Mouse (Mus musculus): ENCODE measurements around the gene Gm12185. TPM values are rescaled to one million over a fixed set of nuclear protein-coding genes. Genes with fewer than 3 reads are reported as not detected.

Gene Gm12185
- polyA plus RNA-seq, 1 experiment from 2014 or later = not detected

DNA sequence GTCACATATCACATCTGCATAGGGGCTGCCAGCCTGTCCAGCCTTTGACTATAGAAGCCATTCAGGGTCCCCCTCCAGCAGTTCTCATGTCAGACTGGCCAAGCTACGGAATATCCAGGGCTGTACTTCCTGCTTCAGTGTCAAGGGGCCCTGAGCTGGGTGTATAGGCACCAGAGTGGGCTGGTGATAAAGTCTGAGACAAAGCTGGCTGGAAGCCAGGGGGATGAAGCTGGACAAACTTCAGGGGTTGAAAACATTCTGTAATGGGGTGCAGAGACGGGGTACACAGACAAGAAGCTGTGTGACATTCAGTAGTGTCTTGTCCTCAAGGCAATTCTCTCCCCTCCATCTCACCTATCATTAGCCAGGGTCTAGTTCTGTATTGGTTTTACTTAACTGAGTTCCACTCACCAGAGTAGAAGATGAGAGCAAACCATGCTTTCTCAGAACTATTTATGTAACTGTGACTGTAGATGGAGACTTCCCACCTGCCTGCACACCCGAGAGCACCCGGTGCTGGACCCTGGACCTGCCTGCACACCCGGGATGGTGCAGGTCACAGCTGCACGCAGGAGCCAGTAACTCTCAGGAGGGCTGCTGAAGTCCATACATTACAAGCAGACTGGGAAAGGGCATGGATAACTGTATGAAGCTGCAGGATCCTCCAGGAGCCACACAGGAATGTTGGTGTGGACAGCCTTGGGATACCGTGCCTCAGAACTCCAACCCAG is 122.5 kb downstream of the Gm12185 start:
- 72% methylated on average over 7 of the region's 7 CpGs for WGBS
- no peak for DNase-seq (ENCODE audit: low spot score)

DNA sequence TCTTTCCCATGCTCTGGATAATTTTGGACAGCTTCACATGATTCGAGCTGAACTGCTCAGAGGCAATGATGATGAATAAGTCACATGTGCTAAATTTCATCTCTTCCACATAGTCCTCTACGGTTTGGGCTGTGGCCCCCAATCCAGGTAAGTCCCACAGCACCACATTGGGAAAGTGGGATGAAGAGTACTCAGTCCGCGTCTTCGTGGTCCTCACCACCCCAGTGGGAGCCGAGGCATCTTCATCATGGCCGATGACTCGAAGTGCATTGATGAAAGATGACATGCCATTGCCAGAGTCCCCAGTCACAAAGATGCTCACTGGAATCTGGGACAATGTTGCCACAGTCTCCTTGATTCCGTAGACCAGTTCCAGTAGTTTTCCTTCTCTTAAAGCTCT is 125.5 kb downstream of the Gm12185 start:
- Histone ChIP-seq H3K36me3 (replicated peaks) (no peaks in the 10 kb centered on the region), H3K27ac (replicated peaks) (no peak overlapping the region), H3K4me3 (no peak overlapping the region), H3K9me3 (no peaks in the 10 kb centered on the region), H3K4me1 (peaks cover 10% of the 10 kb centered on the region), H3K27me3 (replicated peaks; ENCODE audit: low read depth, poor library complexity, severe bottlenecking) (peaks cover 13% of the 10 kb centered on the region)
- WGBS = 92% methylated on average over 9 of the region's 9 CpGs
- no peak for DNase-seq (ENCODE audit: low spot score)

More for the DNA sequence above, 122.5 kb downstream of the Gm12185 start:
- Histone ChIP-seq H3K4me3 (no peak overlapping the region), H3K36me3 (replicated peaks) (no peaks in the 10 kb centered on the region), H3K27ac (replicated peaks) (no peak overlapping the region), H3K27me3 (replicated peaks; ENCODE audit: low read depth, poor library complexity, severe bottlenecking) (peaks cover 31% of the 10 kb centered on the region), H3K4me1 (peaks cover 22% of the 10 kb centered on the region), H3K9me3 (no peaks in the 10 kb centered on the region)

DNA sequence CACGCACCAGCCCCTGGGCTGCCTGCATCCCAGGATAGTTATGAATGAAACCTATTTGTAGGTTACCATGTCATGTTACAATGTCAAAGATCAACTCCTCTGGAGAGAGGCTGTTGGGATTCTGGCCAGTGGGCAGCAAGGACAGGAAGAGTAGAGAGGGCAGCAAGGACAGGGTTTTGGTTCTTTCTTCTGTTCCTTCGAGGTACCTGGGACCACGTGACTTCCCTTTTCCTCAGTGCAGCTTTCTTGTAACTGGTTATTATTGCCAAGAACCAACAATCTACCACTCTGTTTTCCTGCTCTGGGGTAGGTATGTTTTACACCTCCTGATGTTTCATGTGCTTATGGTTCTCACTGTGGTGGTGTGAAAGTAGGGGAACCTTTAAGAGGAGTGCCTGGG is 128.2 kb downstream of the Gm12185 start:
- WGBS = 83% methylated on average over 3 of the region's 3 CpGs
- Histone ChIP-seq H3K4me1 (no peaks in the 10 kb centered on the region), H3K27ac (replicated peaks) (no peak overlapping the region), H3K9me3 (no peaks in the 10 kb centered on the region), H3K36me3 (replicated peaks) (no peaks in the 10 kb centered on the region), H3K4me3 (no peak overlapping the region), H3K27me3 (replicated peaks; ENCODE audit: low read depth, poor library complexity, severe bottlenecking) (no peaks in the 10 kb centered on the region)
- no peak for DNase-seq (ENCODE audit: low spot score)

DNA sequence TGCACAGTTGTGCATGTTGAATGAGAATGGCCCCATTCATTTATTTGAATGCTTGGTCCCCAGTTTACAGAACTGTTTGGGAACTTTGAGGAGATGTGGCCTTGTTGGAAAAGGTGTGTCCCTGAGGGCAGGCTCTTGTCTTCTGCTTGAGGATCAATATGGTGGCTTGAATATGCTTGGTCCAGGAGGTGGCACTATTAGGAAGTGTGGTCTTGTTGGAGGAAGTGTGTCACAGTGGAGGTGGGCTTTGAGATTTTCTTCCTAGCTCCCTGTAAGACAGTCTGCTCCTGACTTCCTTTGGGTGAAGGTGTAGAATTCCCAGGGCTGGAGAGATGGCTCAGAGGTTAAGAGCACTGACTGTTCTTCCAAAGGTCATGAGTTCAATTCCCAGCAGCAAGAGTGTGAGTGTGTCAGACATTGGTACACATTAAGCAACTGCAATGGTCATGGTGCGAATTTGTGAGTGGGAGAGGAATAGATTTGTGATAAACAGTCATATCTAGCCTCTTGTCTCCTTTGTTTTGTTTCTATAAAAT is 129.2 kb downstream of the Gm12185 start:
- no peaks in the 10 kb centered on the region for H3K9me3 ChIP-seq
- H3K36me3 ChIP-seq (replicated peaks) = no peaks in the 10 kb centered on the region
- peaks cover 6% of the 10 kb centered on the region for H3K4me1 ChIP-seq
- H3K27ac ChIP-seq (replicated peaks) = no peak overlapping the region
- peaks cover 7% of the 10 kb centered on the region; the same call in 1 of the 2 replicates for H3K27me3 ChIP-seq (replicated peaks; ENCODE audit: low read depth, poor library complexity, severe bottlenecking)
- DNase-seq (ENCODE audit: low spot score) = no peak
- 78% methylated on average over 1 of the region's 1 CpGs for WGBS
- H3K4me3 ChIP-seq = no peak overlapping the region

DNA sequence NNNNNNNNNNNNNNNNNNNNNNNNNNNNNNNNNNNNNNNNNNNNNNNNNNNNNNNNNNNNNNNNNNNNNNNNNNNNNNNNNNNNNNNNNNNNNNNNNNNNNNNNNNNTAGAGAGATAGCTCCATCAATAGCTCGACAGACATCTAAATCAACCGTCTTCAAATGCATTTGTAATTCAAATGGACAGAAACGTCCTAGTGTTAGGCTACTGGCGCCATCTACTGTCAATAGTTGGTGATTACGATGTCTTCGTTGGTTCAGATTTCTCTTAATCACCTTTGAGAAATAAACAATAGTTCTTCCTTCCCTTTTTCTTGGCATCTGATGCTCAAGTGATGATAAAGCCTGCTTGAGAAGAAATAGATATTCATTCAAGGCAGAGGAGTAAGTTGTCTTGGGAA is 133.0 kb downstream of the Gm12185 start:
- no peak overlapping the region for H3K27ac ChIP-seq (replicated peaks)
- DNase-seq (ENCODE audit: low spot score) = peak; percentile 37
- peaks cover 20% of the 10 kb centered on the region for H3K4me1 ChIP-seq
- H3K9me3 ChIP-seq = no peaks in the 10 kb centered on the region
- H3K4me3 ChIP-seq = peak overlapping the region; percentile 70
- H3K36me3 ChIP-seq (replicated peaks) = no peaks in the 10 kb centered on the region
- WGBS = under 1% methylated on average over 6 of the region's 6 CpGs
- peaks cover 12% of the 10 kb centered on the region for H3K27me3 ChIP-seq (replicated peaks; ENCODE audit: low read depth, poor library complexity, severe bottlenecking)

Other genes starting within 250 kb of the Gm12185 start
- 838 and 844 TPM in 2 replicates for gene Rack1, start 191.9 kb downstream of the Gm12185 start, polyA plus RNA-seq (2016; fragmentation: Nextera tagmentation; extraction: Ambion mirVana)
- gene Trim41, start 174.9 kb downstream of the Gm12185 start, polyA plus RNA-seq (2016; fragmentation: Nextera tagmentation; extraction: Ambion mirVana) = 4.2 and 4.6 TPM in 2 replicates
- 0.14 and 0.16 TPM in 2 replicates for gene Trim7, start 166.1 kb downstream of the Gm12185 start, polyA plus RNA-seq (2016; fragmentation: Nextera tagmentation; extraction: Ambion mirVana)
- 3.0 and 5.7 TPM in 2 replicates for gene Gm12184, start 165.6 kb downstream of the Gm12185 start, polyA plus RNA-seq (2016; fragmentation: Nextera tagmentation; extraction: Ambion mirVana)
- 1.1 TPM in 2 replicates for gene Irgm1, start 120.5 kb downstream of the Gm12185 start, polyA plus RNA-seq (2016; fragmentation: Nextera tagmentation; extraction: Ambion mirVana)
- gene Gm5431, start 90.0 kb downstream of the Gm12185 start, polyA plus RNA-seq (2016; fragmentation: Nextera tagmentation; extraction: Ambion mirVana) = 0.14 TPM in 1 of 2 replicates, not detected in the other
- 1.7 and 1.8 TPM in 2 replicates for gene Psme2b, start 46.0 kb downstream of the Gm12185 start, polyA plus RNA-seq (2016; fragmentation: Nextera tagmentation; extraction: Ambion mirVana)
- gene Olfr56, start 13.3 kb downstream of the Gm12185 start, polyA plus RNA-seq (2016; fragmentation: Nextera tagmentation; extraction: Ambion mirVana) = not detected in 2 replicates
- 0.26 and 0.30 TPM in 2 replicates for gene 9930111J21Rik1, start 12.8 kb downstream of the Gm12185 start, polyA plus RNA-seq (2016; fragmentation: Nextera tagmentation; extraction: Ambion mirVana)
- not detected in 2 replicates for gene Tgtp1, start 1.9 kb upstream of the Gm12185 start, polyA plus RNA-seq (2016; fragmentation: Nextera tagmentation; extraction: Ambion mirVana)
- gene 9930111J21Rik2, start 59.0 kb upstream of the Gm12185 start, polyA plus RNA-seq (2016; fragmentation: Nextera tagmentation; extraction: Ambion mirVana) = 0.16 and 0.20 TPM in 2 replicates
- not detected in 2 replicates for gene Tgtp2, start 72.0 kb upstream of the Gm12185 start, polyA plus RNA-seq (2016; fragmentation: Nextera tagmentation; extraction: Ambion mirVana)
- 0.18 and 0.19 TPM in 2 replicates for gene Ifi47, start 84.4 kb upstream of the Gm12185 start, polyA plus RNA-seq (2016; fragmentation: Nextera tagmentation; extraction: Ambion mirVana)
- not detected in 2 replicates for gene Olfr1396, start 122.6 kb upstream of the Gm12185 start, polyA plus RNA-seq (2016; fragmentation: Nextera tagmentation; extraction: Ambion mirVana)
- gene Olfr1395, start 150.0 kb upstream of the Gm12185 start, polyA plus RNA-seq (2016; fragmentation: Nextera tagmentation; extraction: Ambion mirVana) = not detected in 2 replicates
- not detected in 2 replicates for gene Olfr1394, start 162.2 kb upstream of the Gm12185 start, polyA plus RNA-seq (2016; fragmentation: Nextera tagmentation; extraction: Ambion mirVana)
- gene Btnl9, start 194.9 kb upstream of the Gm12185 start, polyA plus RNA-seq (2016; fragmentation: Nextera tagmentation; extraction: Ambion mirVana) = 0.23 and 0.31 TPM in 2 replicates
- 46.8 and 50.0 TPM in 2 replicates for gene Zfp62, start 211.1 kb upstream of the Gm12185 start, polyA plus RNA-seq (2016; fragmentation: Nextera tagmentation; extraction: Ambion mirVana)